Mouse (Mus musculus) forebrain, postnatal 0 days (tissue): Measurements from ENCODE around the gene Tspan15. TPM values are rescaled to one million over a fixed set of nuclear protein-coding genes. Genes with fewer than 3 reads are reported as not detected.

Source experiments
- ATAC-seq: fragments of 200-750 bp; cut with Nextera tagmentation; 2 replicates; pipeline ENCODE4 v1.8.0; 2017; ENCODE audit warnings: mild to moderate bottlenecking, moderate library complexity
- DNase-seq: peaks from one replicate; pipeline ENCODE4 v3.0.0-alpha.2; 2015
- H3K27ac ChIP-seq: fragments of 300-500 bp; sonication (generic); 2 replicates; pipeline ENCODE4 v1.5.1; 2014; ENCODE audit warnings: low read depth, mild to moderate bottlenecking, antibody characterized with exemption, low read length, moderate library complexity, mixed read lengths
- H3K27me3 ChIP-seq: fragments of 300-500 bp; sonication (generic); 2 replicates; pipeline ENCODE4 v1.6.1; 2014; ENCODE audit warnings: mild to moderate bottlenecking, low read length, mixed read lengths; ENCODE audit not compliant: insufficient read depth
- H3K36me3 ChIP-seq: fragments of 300-500 bp; sonication (generic); 2 replicates; pipeline ENCODE4 v1.6.1; 2014; ENCODE audit warnings: mild to moderate bottlenecking, moderate library complexity; ENCODE audit not compliant: insufficient read depth
- H3K4me1 ChIP-seq: fragments of 300-500 bp; sonication (generic); 2 replicates; pipeline ENCODE4 v1.6.1; 2014; ENCODE audit warnings: antibody characterized with exemption; ENCODE audit not compliant: insufficient read depth
- H3K4me2 ChIP-seq: fragments of 300-500 bp; sonication (generic); 2 replicates; pipeline ENCODE4 v1.6.1; 2014; ENCODE audit warnings: low read depth, mild to moderate bottlenecking, moderate library complexity
- H3K4me3 ChIP-seq: fragments of 300-500 bp; sonication (generic); 2 replicates; pipeline ENCODE4 v1.5.1; 2014; ENCODE audit warnings: low read depth, low read length, mixed read lengths
- H3K9ac ChIP-seq: fragments of 300-500 bp; sonication (generic); 2 replicates; pipeline ENCODE4 v1.6.1; 2014; ENCODE audit warnings: mild to moderate bottlenecking
- H3K9me3 ChIP-seq: fragments of 300-500 bp; sonication (generic); 2 replicates; pipeline ENCODE4 v1.6.1; 2016; ENCODE audit warnings: low read length
- CTCF ChIP-seq: sonication (generic); IDR thresholded peaks from 2 replicates; pipeline ENCODE4 v1.5.1; 2016; ENCODE audit warnings: antibody characterized with exemption, control low read depth, low read depth
- WGBS: fragments of 180-500 bp; shearing (Covaris S2); extraction: QIAGEN DNeasy Blood & Tissue Kit; methylation state at CpG from one replicate; pipeline ENCODE4 v1.1.7; 2014; 5-methylcytosine and 5-hydroxymethylcytosine counted together
- polyA plus RNA-seq: library from polyadenylated mRNA; unstranded; fragments of >200 nt; fragmentation: Nextera tagmentation; extraction: Ambion mirVana; gene quantifications from 2 replicates; pipeline ENCODE4 v1.2.1, GENCODE M21; 2015
- total RNA-seq: library from RNA; depleted of rRNA; stranded (reverse); fragments of >200 nt; gene quantifications from 2 replicates; pipeline ENCODE4 v1.2.3, GENCODE M21; 2014

Tspan15 gene
- total and polyA plus RNA-seq, 2 experiments from 2014 or later, result 11.6 to 15.2 TPM

DNA sequence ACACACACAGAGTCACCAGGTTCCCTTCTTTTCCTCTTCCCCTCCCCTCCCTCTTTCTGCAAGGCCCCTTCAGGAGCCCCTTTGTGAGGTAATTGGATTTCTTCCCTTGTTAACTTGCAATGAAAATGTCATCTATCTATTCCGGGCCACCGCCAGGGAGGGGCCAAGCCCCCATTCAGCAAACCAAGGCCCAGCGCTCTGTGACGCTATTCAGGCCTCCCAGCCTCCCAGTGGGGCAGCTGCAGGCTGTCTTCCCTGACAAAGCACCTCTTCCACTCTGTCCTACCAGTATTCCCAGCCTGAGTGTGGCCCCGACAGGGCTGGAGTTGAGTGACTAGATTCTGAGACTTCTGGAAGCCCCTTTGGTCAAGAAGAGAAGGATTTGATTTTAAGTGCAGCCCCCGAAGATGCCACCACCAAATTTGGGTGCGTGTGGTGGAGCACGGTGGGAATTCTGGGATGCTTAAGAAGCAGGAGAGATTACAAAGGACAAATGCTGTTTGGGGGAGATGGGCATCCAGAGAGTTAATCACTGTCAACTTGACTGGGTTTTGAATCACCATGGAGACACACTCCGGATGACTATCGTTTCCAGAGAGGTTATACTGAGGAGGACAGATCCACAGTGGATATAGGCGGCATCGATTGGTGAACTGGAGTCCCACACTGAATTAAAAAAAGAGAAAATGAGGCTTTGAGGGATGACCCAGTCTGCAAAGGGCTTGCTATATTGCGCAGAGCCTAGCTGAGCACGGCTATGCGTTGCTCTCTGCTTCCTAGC is 56.3 kb downstream of the Tspan15 start:
- Histone ChIP-seq H3K9me3 (no peaks in the 10 kb centered on the region), H3K9ac (no peak overlapping the region), H3K36me3 (no peaks in the 10 kb centered on the region), H3K4me3 (no peak overlapping the region), H3K27ac (no peak overlapping the region), H3K4me1 (no peaks in the 10 kb centered on the region), H3K27me3 (no peaks in the 10 kb centered on the region), H3K4me2 (no peak overlapping the region)
- 24% methylated on average over 15 of the region's 15 CpGs for WGBS
- no peak for TF ChIP-seq CTCF
- DNase-seq (no peak), ATAC-seq (no peak; the same call in 1 of the 2 replicates)

DNA sequence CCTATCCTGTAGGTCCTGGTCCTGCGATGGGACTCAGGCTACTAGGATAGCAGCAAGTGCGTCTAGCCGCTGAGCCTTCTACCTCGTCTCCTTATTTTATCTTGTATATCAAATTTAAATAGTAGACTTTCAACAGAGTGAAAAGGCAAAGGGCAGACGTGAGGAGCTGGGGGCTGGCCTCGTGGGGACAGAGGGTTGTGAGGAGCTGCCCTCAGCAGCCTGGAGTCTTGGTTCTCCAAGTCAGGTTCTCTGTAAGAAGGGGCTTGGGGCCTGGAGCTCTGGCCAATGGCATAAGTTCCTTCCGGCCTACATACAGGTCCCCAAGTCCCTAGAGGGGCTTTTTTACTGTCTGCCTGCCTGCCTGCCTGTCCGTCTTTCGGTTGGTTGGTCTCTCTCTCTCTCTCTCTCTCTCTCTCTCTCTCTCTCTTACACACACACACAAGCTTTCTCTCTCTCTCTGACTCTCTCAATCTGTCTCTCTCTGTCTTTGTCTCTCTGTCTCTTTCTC is 57.1 kb downstream of the Tspan15 start:
- Histone ChIP-seq H3K36me3 (no peaks in the 10 kb centered on the region), H3K4me1 (no peaks in the 10 kb centered on the region), H3K9ac (no peak overlapping the region), H3K4me3 (no peak overlapping the region), H3K4me2 (no peak overlapping the region), H3K27ac (no peak overlapping the region), H3K9me3 (no peaks in the 10 kb centered on the region), H3K27me3 (no peaks in the 10 kb centered on the region)
- 26% methylated on average over 9 of the region's 9 CpGs for WGBS
- DNase-seq (no peak), ATAC-seq (no peak)
- no peak for TF ChIP-seq CTCF

DNA sequence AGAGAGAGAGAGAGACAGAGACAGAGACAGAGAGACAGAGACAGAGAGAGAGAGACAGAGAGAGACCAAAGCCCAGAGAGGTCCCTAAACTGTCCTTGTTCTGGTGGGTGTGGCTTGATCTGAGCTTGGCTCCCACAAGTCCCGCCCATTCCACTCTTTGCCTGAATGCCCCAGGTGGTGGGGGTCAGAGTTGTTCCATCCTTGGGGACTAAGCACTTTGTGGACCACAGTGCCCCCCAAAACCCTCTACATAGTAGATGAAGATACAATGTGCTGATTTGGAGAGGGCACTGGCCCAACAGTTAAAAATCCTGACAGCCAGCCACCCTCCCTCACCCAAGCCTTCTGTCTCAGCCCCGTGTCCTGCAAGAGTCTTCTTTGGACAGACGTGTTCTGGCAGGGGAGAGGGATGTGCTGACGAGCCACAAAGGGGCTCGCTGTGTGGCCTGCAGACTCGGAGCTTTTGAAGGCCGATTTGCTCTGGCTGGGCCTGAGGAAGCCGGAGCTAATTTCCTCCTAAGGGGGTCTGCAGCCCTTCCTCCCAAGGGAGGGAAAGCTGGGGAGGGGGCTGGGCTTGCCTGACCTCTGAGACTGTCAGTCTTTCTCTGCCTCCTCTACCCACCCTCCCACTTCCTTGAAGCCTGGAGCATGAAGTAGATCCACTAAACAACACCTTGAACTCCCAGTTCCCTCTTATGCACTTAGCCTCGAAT is 58.1 kb downstream of the Tspan15 start:
- Histone ChIP-seq H3K4me2 (no peak overlapping the region), H3K9ac (no peak overlapping the region), H3K4me3 (no peak overlapping the region), H3K27ac (no peak overlapping the region), H3K4me1 (no peaks in the 10 kb centered on the region), H3K36me3 (no peaks in the 10 kb centered on the region), H3K9me3 (no peaks in the 10 kb centered on the region), H3K27me3 (no peaks in the 10 kb centered on the region)
- 10% methylated on average over 9 of the region's 9 CpGs for WGBS
- ATAC-seq, result no peak
- TF ChIP-seq CTCF, result no peak
- DNase-seq, result no peak

DNA sequence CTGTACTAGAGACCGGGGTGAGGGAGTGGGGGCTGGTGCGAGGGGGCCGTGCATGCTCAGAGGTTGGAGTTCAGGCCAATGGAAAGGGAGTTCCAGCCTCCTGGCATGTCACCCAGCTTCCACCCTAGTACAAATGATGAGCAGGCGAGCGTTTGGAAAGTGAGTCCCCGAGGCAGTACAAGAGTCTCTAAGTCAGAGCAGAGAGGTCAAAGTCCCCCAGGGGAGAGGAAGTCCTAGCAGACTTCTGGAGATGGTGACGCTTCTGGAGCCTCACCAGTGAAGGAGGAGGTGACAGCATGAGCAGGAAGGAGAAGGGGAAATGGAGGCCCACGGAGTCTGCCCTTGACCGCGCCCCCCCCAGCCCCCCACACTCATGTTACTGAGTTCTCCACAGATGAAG is 68.6 kb downstream of the Tspan15 start:
- ATAC-seq, result no peak

DNA sequence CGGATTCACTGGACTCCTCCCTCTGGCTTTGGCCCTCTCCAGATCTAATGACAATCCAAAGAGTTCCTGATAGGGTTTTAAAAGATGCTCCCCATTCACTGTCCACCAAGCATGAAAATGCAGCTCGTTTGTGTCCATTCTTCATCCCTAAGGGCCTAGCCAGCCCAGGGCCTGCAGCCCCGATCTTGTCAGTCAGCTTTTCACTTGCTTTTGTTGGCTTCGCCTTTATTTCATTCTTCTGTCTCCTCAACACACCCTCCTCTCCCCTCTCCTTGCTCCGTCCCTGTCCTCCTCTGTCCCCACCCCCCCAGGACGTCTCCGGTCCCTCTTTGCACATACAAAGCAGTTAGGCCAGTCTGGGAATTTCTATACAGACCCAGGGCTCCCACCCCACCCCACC is 81.1 kb downstream of the Tspan15 start:
- ATAC-seq, result no peak
- no peak overlapping the region for H3K4me2 ChIP-seq
- H3K27ac ChIP-seq, result no peak overlapping the region
- 7% methylated on average over 7 of the region's 7 CpGs for WGBS
- peaks cover 3% of the 10 kb centered on the region; the same call in 1 of the 2 replicates for H3K27me3 ChIP-seq
- H3K4me1 ChIP-seq, result no peaks in the 10 kb centered on the region
- no peak overlapping the region for H3K4me3 ChIP-seq
- no peaks in the 10 kb centered on the region for H3K9me3 ChIP-seq
- DNase-seq, result no peak
- no peak for TF ChIP-seq CTCF
- H3K9ac ChIP-seq, result no peak overlapping the region
- H3K36me3 ChIP-seq, result no peaks in the 10 kb centered on the region

More for the DNA sequence above, 68.6 kb downstream of the Tspan15 start:
- H3K9ac ChIP-seq, result no peak overlapping the region
- H3K9me3 ChIP-seq, result no peaks in the 10 kb centered on the region
- WGBS, result 67% methylated on average over 10 of the region's 10 CpGs
- no peaks in the 10 kb centered on the region for H3K4me1 ChIP-seq
- no peak overlapping the region for H3K4me3 ChIP-seq
- no peaks in the 10 kb centered on the region for H3K27me3 ChIP-seq
- H3K27ac ChIP-seq, result no peak overlapping the region
- H3K36me3 ChIP-seq, result no peaks in the 10 kb centered on the region
- H3K4me2 ChIP-seq, result no peak overlapping the region
- DNase-seq, result no peak
- TF ChIP-seq CTCF, result no peak

DNA sequence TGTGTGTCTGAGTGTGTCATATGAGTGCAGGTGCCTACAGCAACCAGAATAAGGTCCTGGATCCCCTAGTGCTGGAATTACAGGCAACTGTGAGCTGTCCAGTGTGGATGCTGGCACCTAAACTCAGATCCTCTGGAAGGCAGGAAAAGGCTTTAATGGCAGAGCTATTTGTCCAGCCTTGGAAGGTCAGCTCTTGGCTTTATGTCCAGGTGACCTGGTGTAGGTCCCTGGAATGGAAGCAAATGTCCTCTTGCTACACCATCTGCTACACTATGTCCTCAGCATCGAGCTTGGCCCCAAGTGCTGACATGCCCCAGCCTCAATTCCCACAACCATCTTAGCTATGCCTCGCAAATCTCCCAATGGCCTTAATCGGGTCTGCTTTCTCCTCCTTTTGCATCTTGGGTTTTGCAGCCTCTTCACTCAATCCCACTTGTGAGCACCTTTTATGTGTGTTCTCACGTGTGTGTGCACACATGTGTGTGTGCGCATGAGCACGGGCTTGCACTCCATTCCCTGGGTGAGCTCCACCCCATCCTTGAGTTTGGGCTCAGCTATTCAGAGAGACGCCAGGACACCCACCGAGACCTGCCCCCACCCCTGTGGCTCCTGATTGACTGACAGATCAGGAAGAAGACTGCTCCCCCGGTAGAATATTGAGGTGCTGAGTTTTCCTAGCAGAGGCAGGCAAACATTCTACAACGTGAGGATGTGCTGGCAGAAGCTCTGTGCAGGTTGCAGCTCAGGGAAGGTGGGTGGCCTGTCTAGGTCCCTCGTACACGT is 83.4 kb downstream of the Tspan15 start:
- H3K9ac ChIP-seq, result no peak overlapping the region
- 52% methylated on average over 12 of the region's 12 CpGs for WGBS

More for the DNA sequence above, 83.4 kb downstream of the Tspan15 start:
- no peak for DNase-seq
- no peak for ATAC-seq
- Histone ChIP-seq H3K4me1 (no peaks in the 10 kb centered on the region), H3K4me2 (no peak overlapping the region), H3K27me3 (peaks cover 3% of the 10 kb centered on the region; the same call in 1 of the 2 replicates), H3K4me3 (no peak overlapping the region), H3K36me3 (no peaks in the 10 kb centered on the region), H3K9me3 (no peaks in the 10 kb centered on the region), H3K27ac (no peak overlapping the region)
- no peak for TF ChIP-seq CTCF
